Mouse (Mus musculus): ENCODE measurements around the gene Wdr66. TPM values are rescaled to one million over a fixed set of nuclear protein-coding genes. Genes with fewer than 3 reads are reported as not detected.
A peak's percentile ranks its signal among the peaks of the same experiment; 100 is the strongest.

The Wdr66 gene
- total RNA-seq, 2 experiments from 2014 or later = 0.89 to 1.5 TPM

DNA sequence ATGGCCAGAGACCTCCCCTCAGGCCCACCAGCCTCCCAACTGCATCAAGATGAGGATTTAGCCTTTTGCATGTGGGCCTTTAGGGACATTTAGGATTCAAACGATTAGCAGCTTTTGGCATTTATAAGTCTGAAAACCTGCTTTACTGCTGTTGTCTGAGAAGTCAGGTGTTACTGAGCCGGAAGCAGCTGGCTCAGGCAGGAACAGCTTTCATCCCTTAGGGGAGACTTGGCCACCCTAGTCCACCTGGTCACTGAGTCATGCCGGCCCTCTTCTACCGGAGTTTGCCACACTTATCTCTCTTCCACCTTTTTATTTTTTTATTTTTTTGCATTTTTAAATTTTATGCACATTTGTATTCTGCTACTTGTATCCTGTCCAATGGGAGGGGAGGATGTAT, 105.4 kb downstream of the Wdr66 start:
- no peak for DNase-seq

DNA sequence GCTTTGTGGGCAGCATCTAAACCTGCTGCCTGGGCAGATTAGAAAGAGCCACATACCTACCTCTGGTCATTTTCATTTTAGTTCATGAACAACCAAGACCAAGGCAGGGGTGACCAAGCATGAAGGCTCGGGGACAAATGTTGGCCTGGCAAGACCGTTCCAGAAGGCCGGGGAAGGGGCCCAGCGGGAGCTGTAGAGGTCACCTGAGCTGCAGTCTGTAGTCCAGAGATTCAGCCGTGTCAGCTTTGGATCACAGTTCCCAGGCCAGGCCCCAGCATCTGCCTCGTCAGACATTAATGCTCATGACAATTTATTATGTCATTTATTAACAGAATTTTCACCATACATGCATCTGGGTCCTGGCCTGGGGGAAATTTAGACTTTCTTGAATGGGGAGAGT, 107.5 kb downstream of the Wdr66 start:
- DNase-seq = no peak

DNA sequence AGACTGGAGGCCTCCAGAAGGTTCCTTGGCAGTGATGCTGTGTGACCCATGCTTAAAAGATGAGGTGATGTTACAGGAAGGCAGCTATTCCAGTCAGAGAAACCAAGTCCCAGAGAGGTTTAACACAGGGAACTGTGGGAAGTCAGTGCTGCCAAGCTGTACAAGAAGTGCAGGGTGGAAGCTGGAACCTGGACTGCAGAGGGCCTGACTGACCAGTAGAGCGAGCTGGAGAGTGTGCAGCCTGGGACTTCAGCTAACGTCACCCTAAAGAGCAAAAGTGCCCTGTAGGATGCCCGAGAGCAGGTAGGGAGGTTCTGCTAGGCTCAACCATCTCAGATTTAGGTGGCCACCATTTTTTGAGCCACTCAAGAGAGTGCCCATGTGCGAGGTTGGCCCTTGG, 111.0 kb downstream of the Wdr66 start:
- no peak for DNase-seq

DNA sequence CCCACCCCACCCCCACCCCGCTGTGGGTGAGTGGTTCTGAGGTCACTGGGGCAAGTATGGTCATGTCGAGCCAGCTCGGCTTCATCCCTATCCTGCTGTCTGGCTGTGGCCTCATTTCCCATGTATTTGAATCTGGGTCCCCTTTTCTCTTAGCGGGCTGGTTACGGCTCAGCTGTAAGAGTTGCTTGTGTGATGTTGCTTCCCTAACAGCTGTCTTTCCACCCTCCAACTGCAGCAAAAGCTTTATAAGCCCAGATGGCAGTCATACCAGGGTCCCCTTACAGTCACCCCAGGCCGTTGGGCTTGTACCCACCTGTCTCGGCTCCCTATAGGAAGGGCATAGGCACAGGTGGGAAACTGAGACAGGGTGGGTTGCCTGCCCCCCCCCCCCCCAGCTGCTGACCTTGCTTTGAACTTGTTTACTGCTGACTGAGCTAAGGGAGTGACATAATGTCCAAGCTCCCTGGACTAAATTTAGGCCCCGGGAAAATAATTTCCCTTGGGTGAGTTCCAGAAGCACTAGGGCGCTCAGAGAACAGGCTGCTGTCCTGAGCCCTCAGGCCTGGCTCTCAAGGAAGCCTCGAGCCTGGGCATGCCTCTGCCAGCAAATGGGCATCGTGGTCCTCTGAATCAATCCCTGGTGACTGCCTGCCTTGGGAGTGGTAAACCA, 112.5 kb downstream of the Wdr66 start:
- DNase-seq = peak; percentile 49 to 75

GRCm38 (mm10) chr5:123368869-123369488, 117.1 kb downstream of the Wdr66 start:
- DNase-seq = peak; percentile 51 to 62

GRCm38 (mm10) chr5:123370049-123370448, 118.1 kb downstream of the Wdr66 start:
- DNase-seq = no peak

DNA sequence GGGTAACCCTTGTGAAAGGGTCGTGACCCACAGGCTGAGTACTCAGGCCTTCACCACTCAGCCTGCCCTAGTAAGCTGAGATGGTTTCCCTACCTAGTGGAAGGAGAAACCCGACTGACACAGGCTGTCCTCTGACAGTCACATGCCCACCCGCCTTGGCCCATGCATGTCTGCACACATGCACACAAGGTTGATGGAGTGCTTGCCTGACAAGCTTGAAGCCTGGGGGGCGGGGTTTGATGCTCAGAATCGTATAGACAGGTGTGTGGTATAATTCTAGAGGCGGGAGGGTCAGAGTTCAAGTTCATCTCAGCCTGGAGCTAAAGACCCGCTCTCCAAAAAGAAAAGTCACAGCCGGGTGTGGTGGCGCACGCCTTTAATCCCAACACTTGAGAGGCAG, 123.4 kb downstream of the Wdr66 start:
- DNase-seq = no peak

DNA sequence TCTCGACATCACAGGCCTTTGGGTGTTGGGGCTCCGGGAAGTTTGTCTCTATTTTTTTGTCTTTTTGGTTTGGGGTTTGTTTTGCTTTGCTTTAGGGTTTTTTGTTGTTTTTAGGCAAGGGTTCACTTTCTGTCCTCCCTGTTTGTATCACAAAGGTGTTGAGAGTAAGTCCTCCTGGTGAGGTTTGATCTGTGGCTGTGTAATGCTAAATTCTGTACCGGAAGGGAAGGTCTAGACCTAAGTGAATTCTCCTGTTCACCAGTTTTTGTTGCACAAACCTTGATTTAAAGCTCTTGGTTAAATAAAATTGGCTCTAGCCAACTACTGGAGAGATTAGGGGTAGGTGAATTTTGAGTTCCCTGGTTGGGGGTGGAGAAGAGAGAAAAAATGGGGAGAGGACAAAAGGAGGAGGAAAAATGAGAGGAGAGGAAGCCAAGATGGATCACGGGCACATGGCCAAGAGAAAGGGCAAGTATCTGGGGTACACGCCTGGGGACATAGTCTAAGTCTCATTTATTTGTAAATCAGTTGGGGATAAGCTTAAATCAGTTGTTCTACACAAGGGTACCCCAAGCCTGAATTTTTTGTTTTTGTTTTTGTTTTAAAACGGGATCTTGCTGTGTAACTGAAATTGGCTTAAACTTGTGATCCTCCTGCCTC, 124.0 kb downstream of the Wdr66 start:
- DNase-seq = no peak

- peak; percentile 80 to 89 for DNase-seq
Measured at GRCm38 (mm10) chr5:123376569-123376968, 124.7 kb downstream of the Wdr66 start.

Other genes with a start within 250 kb of the Wdr66 start
- 10 to 100 TPM in 1 of 2 experiments, 1 to 10 TPM in 1; 9.2 to 12.3 TPM for gene Orai1, start 237.0 kb upstream of the Wdr66 start, total RNA-seq (2021)
- not detected for gene Morn3, start 205.1 kb upstream of the Wdr66 start, total RNA-seq (2021)
- 10 to 100 TPM; 27.0 to 48.7 TPM for gene Tmem120b, start 183.7 kb upstream of the Wdr66 start, total RNA-seq (2021)
- gene Rhof, start 119.4 kb upstream of the Wdr66 start, total RNA-seq (2021) = 1 to 10 TPM; 1.2 to 1.4 TPM
- gene Setd1b, start 109.9 kb upstream of the Wdr66 start, total RNA-seq (2021) = 10 to 100 TPM; 24.9 to 26.0 TPM
- gene Psmd9, start 82.7 kb upstream of the Wdr66 start, total RNA-seq (2021) = 10 to 100 TPM; 23.4 to 31.5 TPM
- 1 to 10 TPM; 1.6 to 2.4 TPM for gene Hpd, start 69.4 kb upstream of the Wdr66 start, total RNA-seq (2021)
- gene Bcl7a, start 91.7 kb downstream of the Wdr66 start, total RNA-seq (2021) = 10 to 100 TPM in 1 of 2 experiments, 1 to 10 TPM in 1; 7.0 to 10.1 TPM
- gene Mlxip, start 142.7 kb downstream of the Wdr66 start, total RNA-seq (2021) = 10 to 100 TPM; 22.7 to 25.9 TPM
- gene Lrrc43, start 237.2 kb downstream of the Wdr66 start, total RNA-seq (2021) = not detected
- gene Il31, start 237.4 kb downstream of the Wdr66 start, total RNA-seq (2021) = not detected